Mouse (Mus musculus) brain, embryonic 14.5 days (tissue): ENCODE data around the gene Gm49661.

Source experiments
- CTCF ChIP-seq: fragments of 200-500 bp; IDR thresholded peaks from 2 replicates; pipeline ENCODE4 v1.5.1; 2012; ENCODE audit warnings: inconsistent platforms, mild to moderate bottlenecking, moderate library complexity, borderline replicate concordance; ENCODE audit not compliant: insufficient read depth, insufficient read length; ENCODE audit errors: extremely low read depth
- POLR2A ChIP-seq: fragments of 200-500 bp; IDR thresholded peaks from 2 replicates; pipeline ENCODE4 v1.6.1; 2012; ENCODE audit warnings: mild to moderate bottlenecking, inconsistent platforms, borderline replicate concordance; ENCODE audit not compliant: poor library complexity, insufficient read depth, insufficient read length, severe bottlenecking; ENCODE audit errors: extremely low read depth

- TF ChIP-seq CTCF (peak; percentile 78; the same call in 1 of the 2 replicates), POLR2A (no peak)
Measured at GRCm38 (mm10) chr8:84973803-84974542, 4.7 kb upstream of the Gm49661 start.
